Mouse (Mus musculus) spleen, adult 12 weeks (tissue): ENCODE measurements around the gene Atoh7.
"Not testable (repeated sequence)": the region's sequence is repeated elsewhere in the genome, so short reads cannot be mapped to it uniquely, and the experiment has no call there.

ENCODE experiments used
- DNase-seq: peaks from one replicate; pipeline ENCODE4 v3.0.0; 2022; ENCODE audit warnings: low spot score

Atoh7 gene

DNA sequence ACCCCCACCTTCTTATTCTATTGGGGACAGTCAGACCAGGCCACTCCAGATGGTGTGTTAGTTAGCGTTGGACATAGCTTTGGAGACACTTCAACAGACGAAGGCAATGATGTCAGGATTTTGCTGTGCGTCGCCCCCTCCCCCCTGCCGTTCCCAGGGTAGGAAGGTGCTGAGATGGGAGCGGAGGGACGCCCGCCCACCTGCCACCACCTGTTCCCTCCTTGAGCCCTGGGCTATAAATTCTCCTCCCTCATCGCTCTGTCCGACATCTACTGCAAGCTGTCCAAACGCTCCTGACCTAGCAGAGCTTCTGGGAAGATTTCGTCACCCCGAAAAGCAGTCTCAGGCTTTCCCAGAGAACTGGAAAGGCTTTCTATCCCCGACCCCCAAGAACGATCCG is at the start of gene Atoh7:
TSS of gene Atoh7 (plus strand) at position 131 of the 400 bp plus-strand sequence.
- DNase-seq: no peak

DNA sequence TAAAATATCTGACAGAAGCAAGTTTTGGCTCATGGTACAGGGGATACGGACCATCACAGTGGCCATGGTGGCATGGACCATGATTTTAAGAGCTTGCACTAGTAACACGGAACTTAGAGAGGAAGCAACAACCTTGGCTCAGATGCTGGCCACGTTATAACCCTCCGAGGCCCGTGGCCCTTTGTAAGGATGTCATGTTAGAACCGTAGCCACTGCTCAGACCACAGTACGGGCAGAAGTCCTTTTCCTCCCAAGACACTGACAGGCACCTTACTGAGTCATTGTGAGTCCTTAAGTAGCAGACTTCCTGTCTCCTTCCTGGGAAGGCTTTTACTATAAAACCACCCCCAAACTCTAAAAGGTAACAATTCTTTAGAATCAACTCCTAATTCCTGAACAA is 48.2 kb upstream of the Atoh7 start:
- no peak for DNase-seq

- no peak for DNase-seq
These were observed 47.4 kb upstream of the Atoh7 start for GRCm38 (mm10) chr10:63052011-63052410.

DNA sequence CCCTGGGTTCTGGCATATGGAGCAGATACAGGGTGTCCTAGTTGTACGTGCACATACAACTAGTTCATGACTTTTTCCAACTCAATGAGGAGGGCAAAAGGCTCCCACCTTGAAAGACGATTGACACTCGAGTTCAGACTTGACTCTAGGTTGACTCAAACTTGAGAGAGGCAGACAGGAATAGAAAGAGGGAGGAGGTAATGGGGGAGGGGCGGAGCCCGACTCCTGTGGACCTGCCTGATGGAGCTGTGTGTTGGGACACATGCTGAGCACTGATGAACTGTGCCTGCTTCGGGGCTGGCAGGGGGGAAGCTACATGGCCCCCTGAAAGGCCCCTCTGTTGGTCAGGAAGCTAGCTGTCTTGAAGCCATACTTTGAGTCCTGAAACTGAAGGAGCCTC is 46.4 kb upstream of the Atoh7 start:
- no peak for DNase-seq

GRCm38 (mm10) chr10:63054071-63054470 is 45.4 kb upstream of the Atoh7 start:
- not testable (repeated sequence) for DNase-seq

DNA sequence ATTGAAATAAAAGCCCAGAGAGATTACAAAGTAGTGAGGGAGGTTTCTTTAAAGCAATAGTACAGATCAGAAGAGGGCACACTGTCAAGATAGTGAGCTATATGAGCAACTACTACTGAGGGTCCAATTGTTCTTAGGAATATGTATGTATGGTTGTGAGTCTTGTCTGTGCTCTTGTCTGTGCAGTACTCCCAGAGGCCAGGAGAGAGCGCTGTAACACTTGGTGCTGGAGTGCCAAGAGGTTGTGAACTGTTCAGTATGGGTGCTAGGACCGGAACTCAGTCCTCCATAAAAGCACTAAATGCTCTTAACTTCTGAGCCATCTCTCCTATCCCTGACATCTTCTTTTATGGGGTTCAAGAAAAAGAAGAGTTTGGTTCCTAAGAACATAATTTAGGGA is 44.9 kb upstream of the Atoh7 start:
- no peak for DNase-seq

DNA sequence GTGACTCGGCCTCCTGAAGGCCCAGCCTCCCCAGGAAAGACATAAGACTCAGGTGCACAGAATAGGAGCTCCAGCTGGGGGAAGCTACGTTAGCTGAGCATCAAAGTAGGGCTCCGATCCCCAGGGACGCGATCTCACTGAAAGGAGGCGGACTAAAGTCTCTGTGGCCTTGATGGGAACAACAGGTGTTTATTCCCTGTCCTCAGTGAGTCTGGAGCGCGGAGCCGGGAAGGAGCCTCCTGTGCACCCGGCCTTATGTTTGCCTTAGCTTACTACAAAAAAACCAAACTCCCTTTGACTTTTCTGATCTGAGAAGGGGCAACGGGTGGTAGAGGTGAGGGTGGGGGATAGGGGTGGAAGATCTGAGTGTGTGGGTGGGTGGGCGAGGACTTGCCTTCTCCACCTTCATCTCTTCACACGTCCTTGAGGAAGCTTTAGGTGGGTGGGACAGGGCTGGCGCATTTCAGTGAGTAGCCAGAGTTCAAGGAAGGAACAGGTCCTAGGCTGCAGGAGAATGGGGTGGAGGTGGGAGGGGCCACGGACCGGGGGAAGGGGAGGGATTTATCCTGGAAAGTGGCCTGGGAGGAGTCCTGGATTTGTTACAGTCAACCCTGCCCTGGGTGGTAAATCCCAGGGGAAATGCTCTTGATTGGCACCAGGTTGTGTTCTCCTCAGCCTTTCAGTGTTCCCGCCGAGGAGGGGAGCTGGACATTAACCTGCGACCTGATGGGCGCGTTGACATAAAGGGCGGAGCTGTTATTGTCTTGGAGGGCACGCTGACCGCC is 42.3 kb upstream of the Atoh7 start:
- no peak for DNase-seq

GRCm38 (mm10) chr10:63059862-63060261 is 39.6 kb upstream of the Atoh7 start, which contains the start of gene Pbld1:
Gene Pbld1, plus strand, starts transcription at chr10:63060162.
- DNase-seq: no peak

DNA sequence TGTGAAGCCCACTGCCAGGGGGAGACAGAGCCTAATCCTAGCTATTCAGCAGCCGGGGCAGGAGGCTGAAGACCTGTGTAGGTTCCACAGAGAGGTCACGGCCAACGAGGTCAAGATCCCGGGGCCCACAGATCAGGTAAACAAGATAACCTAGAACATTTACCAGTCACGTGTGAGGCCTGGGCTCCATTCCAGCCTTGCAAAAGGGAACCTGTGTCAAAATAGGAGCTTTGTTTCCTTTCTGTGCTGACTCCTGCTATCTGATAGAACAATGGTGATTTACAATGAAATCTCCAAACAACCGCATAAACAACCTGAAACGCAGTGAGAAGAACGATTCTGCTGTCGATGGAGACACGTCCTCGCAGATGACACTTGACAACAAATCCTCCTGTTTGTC is 39.0 kb upstream of the Atoh7 start:
- no peak for DNase-seq

DNA sequence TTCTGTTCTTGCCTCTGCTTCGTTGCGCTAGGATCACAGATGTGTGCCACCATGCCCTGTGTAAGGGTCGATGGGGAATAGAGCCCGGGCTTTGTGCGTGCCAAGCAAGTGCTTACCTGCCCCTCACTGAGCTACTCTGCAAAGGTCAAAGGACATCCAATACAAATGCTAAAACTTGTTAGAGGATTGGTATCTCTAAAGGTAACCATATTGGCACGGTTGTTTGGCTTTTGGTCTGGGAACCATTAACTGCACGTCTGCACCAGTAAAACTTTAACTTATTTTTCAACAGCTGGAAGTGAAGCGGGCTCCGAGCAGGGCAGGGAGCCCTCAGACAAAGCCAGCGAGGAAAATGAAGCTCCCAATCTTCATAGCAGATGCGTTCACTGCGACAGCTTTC is 38.2 kb upstream of the Atoh7 start:
- no peak for DNase-seq

DNA sequence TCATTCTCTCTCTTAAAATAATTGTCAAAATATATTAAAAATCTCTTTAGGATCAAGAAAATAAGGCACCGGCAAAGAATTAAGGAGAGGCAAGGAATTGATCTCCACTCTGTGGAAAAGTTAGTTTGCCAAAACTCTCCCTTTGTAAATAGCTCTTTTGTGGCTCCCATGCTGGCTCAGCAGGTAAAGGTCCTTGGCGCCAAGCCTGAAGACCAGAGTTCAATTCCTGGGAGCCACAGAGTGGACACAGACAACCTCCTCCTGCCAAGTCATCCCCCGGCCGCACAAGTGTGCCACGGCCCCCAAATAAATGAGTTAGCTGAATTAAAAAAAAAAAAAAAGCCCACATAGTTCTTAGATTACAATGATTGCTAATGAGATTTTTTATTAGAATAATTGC is 36.8 kb upstream of the Atoh7 start:
- DNase-seq: no peak

DNA sequence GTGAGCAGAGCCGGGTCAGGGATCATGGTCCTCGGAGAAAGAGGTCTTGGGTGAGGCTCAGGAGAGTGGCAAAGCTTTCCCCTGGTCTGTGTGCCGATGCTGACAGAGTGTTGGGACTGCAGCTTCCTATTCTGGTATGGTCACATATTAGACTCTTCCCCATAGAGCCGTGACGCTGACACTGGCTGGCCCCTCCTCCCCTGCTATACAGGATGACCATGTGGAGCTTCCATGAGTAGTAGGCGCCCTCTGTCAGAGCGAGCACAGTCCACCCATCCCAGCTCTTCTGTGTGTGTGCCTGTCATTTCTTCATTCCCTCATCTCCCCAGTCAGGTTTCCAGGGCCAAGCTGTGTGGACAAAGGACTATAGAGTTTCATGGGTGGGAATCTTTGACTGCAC is 36.1 kb upstream of the Atoh7 start:
- DNase-seq: no peak

DNA sequence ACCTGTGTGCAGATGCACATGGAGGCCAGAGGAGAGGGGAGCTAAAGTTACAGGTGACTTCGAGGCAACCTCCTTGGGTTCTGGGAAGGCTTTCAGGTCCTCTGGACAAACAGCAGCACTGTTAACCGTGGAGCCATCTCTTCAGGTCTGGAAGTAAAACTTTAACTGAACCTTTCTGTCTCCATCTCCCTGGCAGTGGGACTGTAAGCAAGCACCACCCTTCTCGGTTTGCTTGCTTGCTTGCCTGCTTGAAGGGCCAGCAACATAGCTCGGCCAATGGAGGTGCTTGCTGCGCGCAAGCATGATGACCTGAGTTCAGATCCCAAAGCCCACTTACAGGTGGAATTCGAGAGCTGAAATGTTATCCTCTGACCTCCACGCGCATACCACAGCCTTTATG is 34.9 kb upstream of the Atoh7 start:
- no peak for DNase-seq

DNA sequence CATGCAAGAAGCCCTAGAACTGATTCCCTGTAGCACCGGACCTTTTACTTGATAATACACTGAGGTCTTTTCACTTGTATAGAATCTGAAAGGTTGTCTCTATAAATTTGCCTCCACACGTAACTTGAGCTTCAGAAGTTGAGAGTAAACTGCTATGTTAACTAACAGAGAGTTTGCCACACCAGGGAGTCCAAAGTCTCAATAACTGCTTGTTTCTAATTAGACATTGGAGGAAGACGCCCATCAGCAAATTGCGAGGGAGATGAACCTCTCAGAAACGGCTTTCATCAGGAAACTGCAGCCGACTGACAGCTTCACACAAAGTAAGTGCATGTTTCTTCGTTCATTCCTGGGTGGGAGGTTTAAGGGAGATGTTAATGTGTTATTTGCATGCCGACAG is 33.9 kb upstream of the Atoh7 start:
- DNase-seq: no peak

- DNase-seq: peak; percentile 52
These were observed 33.5 kb upstream of the Atoh7 start for GRCm38 (mm10) chr10:63065988-63066387.

DNA sequence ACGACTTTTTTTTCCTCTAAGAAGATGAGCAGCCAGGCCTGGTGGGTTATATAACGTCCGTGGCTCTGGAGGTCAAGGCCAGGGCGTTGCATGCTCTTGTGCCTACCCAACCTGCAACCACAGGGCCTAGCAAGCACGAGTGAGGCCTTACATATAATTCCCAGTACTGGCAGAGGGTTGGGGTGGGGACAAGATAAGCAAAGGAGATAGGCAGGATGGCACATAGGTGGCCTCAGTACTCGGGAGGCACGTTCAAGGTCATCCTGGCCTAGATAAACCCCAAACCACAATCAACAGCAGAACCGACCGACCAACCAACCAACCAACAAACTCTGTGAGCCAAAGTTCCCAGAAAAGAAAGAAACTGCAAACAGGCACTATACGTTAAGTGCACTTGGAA is 13.1 kb upstream of the Atoh7 start:
- DNase-seq: no peak

- no peak for DNase-seq
These were observed 10.2 kb upstream of the Atoh7 start for GRCm38 (mm10) chr10:63089103-63089757.

DNA sequence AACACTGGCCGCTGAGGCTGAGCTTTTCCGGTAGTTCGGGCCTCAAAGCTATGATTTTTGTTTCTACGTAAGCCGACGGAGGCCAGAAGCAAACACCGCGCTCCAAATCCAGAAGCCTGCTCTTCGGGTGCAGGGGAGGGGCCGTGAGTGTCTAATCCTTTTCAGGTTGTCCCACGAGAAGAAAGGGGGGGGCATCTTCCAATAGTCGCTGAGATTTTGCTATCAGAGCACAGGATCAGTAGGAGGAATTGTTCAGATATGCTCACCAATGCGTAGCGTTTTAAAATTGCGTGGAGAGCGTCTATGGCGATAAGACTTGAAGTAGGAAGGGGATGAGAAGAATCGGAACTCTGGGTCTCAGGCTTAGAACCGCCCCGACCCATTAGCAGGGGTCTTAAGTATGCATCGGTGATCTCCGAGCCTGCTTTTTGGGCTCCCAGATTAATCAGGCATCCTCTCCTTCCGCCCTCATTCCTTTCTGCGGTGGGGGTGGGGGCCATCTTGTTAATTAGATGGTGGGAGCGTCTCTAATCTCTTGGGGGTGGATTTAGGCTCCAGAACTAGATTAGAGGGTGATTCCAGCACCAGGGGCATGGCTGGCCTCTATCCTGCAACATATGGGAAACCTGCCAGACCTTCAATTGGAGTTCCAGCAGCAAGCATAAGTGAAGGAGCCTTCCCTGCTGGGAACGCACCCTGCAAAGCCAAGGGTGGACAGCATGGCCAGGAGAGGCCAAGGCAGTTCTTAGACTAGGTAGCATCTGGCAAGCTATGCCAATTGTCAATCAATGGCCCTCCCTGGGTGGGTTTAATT is 9.5 kb upstream of the Atoh7 start:
- DNase-seq: no peak

DNA sequence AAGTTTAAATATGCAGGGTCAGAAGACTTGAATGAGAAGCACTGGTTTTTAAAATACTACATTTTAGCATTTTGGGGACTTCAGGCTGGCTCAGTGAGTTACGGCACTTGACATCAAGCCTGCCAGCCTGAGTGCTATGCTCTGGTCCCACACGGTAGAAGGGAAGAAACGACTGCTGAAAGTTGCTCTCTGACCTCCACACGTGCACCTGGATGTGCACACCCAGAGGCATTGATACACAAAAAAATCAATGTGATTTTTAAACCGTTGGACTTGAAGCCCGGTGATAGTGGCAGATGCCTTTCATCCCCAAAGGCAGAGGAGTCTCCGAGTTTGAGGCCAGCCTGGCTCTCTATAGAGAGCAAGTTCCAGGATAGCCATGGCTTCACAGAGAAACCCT is 7.5 kb upstream of the Atoh7 start:
- DNase-seq: no peak

DNA sequence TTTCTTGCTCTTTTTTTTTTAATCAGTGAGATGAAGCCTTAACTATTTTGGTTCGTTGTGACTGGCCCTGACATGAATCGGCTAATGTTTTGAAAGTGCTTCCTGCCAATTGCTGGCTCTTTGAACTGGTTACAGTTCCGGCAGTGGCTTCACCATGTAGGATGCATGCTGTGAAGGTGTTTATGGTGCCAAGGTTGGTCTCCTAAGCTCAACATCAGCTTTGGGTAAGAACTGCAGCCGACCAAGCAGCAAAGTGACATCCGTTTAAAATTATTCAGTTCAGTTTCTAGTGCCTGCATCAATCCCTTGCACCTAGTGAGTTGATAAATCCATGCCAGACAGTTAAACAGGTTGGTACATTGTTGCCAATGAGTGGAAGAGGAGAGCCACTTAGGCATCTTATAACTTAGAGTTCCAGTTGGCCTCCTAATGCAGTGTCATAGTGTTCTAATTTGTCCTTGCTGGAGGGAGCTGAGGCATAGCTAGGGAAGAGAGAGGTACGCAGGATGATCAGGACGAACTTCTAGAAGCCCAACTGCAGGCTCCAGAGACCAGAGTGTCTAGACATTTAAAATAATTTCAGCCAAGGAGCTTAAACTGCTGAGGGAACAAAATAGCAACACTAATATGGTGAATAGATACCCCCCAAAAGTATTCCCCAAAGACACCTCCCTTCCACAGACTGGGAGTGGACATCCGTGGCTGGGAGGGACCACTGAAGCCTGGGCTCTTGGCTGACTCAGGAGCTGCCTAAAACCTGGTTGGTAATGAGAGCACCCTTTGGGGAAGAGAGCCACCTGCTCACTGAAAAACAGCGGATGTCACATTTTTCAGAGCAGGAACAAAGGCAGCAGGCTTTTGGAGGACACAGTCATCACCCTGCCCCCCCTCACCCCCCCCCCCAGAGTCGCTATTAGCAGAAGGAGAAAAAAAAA is 6.6 kb upstream of the Atoh7 start:
- no peak for DNase-seq

DNA sequence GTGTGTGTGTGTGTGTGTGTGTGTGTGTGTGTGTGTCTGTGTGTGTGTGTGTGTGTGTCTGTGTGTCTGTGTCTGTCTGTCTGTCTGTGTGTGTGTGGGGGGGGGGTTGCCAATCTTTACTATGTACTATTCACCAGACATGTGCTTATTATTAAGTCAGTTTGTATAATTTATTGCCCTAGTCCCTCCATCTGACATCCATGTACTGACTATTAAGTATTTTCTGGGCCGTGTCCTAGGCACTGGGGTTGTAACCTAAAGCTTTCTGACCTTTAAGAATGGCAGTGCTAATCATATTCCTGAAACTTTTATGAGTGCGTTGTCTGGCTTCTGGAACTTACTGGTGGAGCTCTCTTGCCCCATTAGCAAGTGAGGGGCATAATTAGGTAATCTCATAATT is 2.7 kb upstream of the Atoh7 start:
- no peak for DNase-seq

- no peak for DNase-seq
These were observed 1.3 kb upstream of the Atoh7 start for GRCm38 (mm10) chr10:63098191-63098590.
